Mouse (Mus musculus): ENCODE results near the gene Chrm4.

- TF ChIP-seq CTCF (IDR thresholded peaks at IDR 0.05; ENCODE audit: control insufficient read depth, insufficient read depth, insufficient read length) (no peak), CEBPB (IDR thresholded peaks at IDR 0.05; ENCODE audit: low read depth) (no peak), FOSL1 (IDR thresholded peaks at IDR 0.05; ENCODE audit: insufficient read depth, low read length, poor library complexity, severe bottlenecking) (no peak), USF1 (IDR thresholded peaks at IDR 0.05; ENCODE audit: low read depth) (no peak), MAX (IDR thresholded peaks at IDR 0.05) (no peak), MYOG (IDR thresholded peaks at IDR 0.05; ENCODE audit: control insufficient read depth, extremely low read depth, insufficient read length) (no peak), MYOD1 (IDR thresholded peaks at IDR 0.05; ENCODE audit: control insufficient read depth, insufficient read length, low read depth) (no peak)
Observed at GRCm38 (mm10) chr2:91902336-91902735, 24.7 kb upstream of the Chrm4 start.
